Mouse (Mus musculus) cortical plate, adult 2 months (tissue): Measurements from ENCODE around the gene Nfil3.

ENCODE experiments used
- CTCF ChIP-seq: fragments of 200-500 bp; IDR thresholded peaks from 2 replicates; pipeline ENCODE4 v1.5.1; 2011; ENCODE audit warnings: mild to moderate bottlenecking, control low read depth, low read length; ENCODE audit not compliant: insufficient read depth; ENCODE audit errors: extremely low read depth
- POLR2A ChIP-seq: fragments of 200-500 bp; IDR thresholded peaks from 2 replicates; pipeline ENCODE4 v1.6.1; 2011; ENCODE audit warnings: mild to moderate bottlenecking, low read length, control low read depth; ENCODE audit not compliant: insufficient read depth; ENCODE audit errors: extremely low read depth

- TF ChIP-seq CTCF = peak; percentile 72
- TF ChIP-seq POLR2A = no peak
Observed at GRCm38 (mm10) chr13:52982703-52983102, 1.8 kb upstream of the Nfil3 start.
